Mouse (Mus musculus) lung, postnatal 14 days (tissue): ENCODE data around the gene Gm13420.

Experiments used
- DNase-seq: peaks from one replicate; pipeline ENCODE4 v3.0.0; 2021

The Gm13420 gene

DNA sequence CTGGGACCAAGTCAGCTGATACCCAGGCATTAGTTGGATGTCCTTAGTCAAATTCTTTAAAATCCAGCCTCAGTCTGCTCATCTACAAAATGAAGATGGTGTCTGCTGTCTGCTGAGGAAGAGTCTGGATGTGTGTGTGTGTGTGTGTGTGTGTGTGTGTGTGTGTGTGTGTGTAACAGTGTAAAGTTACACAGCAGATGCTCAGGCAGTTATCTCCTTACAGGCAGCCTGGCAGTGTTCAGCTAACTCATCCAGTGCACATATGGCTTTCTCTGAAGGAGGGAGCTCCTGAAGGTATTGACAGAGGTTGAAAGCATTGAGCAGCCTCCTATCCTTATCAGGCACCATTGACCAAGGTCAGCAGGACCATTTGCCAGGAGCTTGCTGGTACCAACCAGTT is 50.6 kb downstream of the Gm13420 start:
- DNase-seq, result no peak

DNA sequence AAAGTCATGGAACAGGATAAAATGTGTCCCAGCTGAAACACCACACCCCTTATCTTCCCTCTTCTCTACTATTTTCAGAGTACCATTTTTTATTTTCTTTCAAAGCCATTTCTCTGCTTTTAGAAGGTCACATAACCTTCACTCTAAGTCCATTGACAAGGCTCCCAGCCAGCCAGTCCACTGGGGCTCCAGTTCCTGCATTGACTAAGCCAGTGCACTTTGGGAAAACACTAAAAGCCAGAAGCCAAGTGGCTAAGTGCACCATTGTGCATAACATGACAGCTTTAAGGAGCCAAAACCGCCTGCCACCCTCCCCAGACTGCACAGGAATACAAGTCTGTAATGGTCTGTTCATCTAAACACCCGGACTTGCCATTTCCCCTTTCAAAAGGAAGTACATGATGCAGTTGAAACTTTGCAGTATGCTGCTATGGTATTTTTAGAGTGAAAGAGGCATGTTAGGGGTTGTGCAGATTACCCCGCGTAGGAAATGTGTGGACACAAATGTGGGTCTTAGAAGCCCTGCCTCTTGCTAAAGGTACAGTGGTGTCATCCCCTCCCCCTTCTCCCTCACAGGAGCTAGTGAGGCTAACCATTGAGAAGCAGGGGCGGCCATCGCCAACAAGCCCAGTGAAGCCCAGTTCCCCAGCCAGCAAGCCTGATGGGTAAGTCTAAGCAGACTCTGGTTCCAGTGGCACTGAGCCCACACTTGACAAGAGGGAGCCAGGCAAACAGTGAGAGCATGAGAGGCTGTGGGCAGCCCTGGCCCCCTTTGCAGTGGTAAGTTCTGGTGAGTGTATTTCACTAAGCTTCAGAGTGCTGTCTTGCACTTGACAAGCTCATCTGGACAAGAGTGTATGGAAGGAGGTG is 52.8 kb downstream of the Gm13420 start:
- no peak for DNase-seq

DNA sequence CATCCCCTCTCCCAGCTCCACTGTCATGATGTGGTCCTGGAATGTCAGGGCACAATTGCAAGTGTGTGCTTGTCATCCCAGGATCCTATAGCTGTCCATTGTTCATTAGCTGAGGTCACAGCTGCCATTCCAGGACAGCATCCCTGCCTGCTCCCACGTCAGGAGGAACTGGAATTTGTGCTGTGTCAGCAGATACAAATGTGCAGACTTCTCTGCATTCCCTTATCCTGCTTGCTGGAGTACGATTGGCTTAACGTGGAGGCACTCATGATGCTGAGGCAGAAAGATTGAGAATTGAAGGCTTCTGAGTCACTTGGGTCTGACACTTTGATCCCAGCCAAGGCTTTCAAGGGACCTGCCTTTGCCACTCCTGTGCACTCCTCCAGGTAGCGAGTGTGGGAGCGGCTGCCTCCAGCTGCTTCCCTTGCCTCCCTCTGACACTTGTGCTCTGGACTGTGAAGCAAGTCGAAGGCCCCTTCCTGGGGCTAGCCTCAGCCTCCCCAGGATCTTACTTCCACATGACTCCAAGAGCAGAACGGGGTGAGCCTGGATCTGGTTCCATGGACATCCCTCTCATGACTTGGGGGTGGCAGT is 55.2 kb downstream of the Gm13420 start:
- no peak for DNase-seq
